Mouse (Mus musculus): ENCODE data around the gene Cyp2d11.

GRCm38 (mm10) chr15:82416797-82417789 lies 23.3 kb upstream of the Cyp2d11 start:
- peak; percentile 74 for TF ChIP-seq CTCF (IDR thresholded peaks at IDR 0.05; ENCODE audit: borderline replicate concordance, extremely low read depth, insufficient read depth, insufficient read length)
- TF ChIP-seq POLR2A (IDR thresholded peaks at IDR 0.05; ENCODE audit: borderline replicate concordance, extremely low read depth, insufficient read depth, insufficient read length, poor library complexity, severe bottlenecking) = no peak
